Mouse (Mus musculus) monocyte, adult 5-6 weeks (primary cell): ENCODE data around the gene Ctsm. TPM values are rescaled to one million over a fixed set of nuclear protein-coding genes. Genes with fewer than 3 reads are reported as not detected.
"Not testable (repeated sequence)": the region's sequence is repeated elsewhere in the genome, so short reads cannot be mapped to it uniquely, and the experiment has no call there.

Experiments
- ATAC-seq: fragments of 153-309, 156-312 bp; replicated peaks from 2 replicates; pipeline ENCODE4 v1.8.0; 2017; ENCODE audit warnings: mild to moderate bottlenecking; ENCODE audit not compliant: low TSS enrichment, insufficient number of reproducible peaks, severe bottlenecking, poor library complexity, low FRiP score
- total RNA-seq: library from RNA; stranded (forward); fragments of 200-1000, 200-491, 200-594 nt; gene quantifications from 3 replicates; pipeline ENCODE4 v1.2.3, GENCODE M21; 2017

Gene Ctsm
- total RNA-seq = not detected in 3 replicates

- ATAC-seq = no peak
These were observed at the start of gene Ctsm for GRCm38 (mm10) chr13:61541631-61542030. Ctsm (minus strand) TSS chr13:61541839.

- no peak for ATAC-seq
These were observed 28.4 kb upstream of the Ctsm start, which contains the start of gene Cts3 for GRCm38 (mm10) chr13:61570027-61570426. Cts3 (minus strand) TSS chr13:61570127.

- not testable (repeated sequence) for ATAC-seq
These were observed 26.4 kb upstream of the Ctsm start, which contains the start of gene Gm49352 for GRCm38 (mm10) chr13:61568074-61568473. Gm49352 (minus strand) TSS chr13:61568174.

Other genes starting within 250 kb of the Ctsm start
- not detected in 3 replicates for gene Cts7, start 183.6 kb downstream of the Ctsm start, total RNA-seq
- gene Gm49352, start 26.3 kb upstream of the Ctsm start, total RNA-seq = not detected in 3 replicates
- not detected in 3 replicates for gene Cts3, start 28.3 kb upstream of the Ctsm start, total RNA-seq